Mouse (Mus musculus): ENCODE results near the gene Slc30a2.
"Not testable (repeated sequence)": the region's sequence is repeated elsewhere in the genome, so short reads cannot be mapped to it uniquely, and the experiment has no call there.

The Slc30a2 gene

DNA sequence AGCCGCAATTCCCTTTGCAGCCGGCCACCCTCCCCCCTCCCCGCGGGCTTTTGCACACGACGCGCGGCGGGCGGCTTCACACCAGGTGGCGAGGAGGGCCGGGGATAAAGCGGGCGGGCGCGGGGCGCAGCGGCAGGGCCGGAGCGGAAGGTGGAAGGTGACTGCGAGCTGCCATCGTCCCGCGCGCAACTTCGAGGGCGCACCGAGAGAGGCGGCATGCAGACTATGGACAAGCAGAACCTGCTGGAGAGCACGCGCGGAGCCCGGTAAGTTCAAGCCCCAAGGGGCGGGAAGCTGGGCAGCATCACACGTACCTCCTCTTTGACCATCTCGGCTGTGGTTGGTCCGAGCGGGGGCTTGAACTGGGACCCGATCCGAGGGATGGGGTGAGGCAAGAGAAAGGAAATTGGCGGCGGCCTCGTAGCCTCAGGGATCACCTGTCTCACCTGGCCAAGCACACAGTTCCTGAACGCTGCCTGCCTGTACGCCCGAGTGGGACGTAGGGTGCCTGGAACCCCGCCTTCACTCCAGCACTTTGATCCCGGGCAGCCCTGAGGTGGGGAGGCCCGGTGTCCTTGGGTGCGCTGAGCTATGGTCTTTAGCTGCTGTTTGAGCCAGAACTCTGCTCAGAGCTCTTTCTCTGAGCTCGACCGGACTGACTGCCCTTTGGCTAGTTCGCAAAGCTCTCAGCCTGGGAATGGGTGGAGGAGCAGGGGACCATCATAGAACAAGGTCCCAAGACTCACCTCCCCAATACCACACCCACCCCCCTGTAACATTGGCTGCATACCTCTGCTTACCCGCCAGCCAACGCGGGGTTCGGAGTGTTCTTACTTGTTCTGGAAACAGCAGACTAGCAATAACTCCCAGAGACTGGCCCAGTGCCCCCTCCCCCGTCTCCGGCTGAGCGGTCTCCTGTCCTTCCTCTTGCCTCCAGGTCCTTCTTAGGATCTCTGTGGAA, at the start of gene Slc30a2:
Gene Slc30a2 (plus strand): TSS at position 111 of the 961 bp plus-strand sequence.
- DNase-seq (ENCODE audit: low spot score): no peak

DNA sequence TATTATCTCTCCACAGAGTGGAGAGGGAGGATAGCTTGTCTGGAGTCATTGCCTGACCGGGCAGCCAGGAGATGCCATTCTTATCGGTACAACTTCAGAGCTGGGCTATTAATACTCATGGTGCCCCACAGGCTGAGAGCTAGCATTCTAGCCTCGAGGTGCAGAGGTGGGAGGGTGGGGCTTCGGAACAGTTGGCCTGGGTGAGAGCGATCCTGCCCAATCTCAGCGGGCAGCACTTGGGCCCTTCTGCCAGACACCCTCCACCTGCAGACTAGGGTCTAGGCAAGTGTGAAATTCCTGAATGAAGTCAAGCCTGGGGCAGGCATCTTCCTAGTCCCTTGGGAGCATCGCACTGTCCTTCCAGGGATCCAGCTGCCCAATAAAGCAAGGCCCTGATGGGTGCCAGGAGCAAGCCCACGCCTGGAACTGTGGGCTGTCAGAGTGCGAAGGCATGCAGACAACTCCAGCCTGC, 49.3 kb upstream of the Slc30a2 start:
- DNase-seq (ENCODE audit: low spot score): no peak

DNA sequence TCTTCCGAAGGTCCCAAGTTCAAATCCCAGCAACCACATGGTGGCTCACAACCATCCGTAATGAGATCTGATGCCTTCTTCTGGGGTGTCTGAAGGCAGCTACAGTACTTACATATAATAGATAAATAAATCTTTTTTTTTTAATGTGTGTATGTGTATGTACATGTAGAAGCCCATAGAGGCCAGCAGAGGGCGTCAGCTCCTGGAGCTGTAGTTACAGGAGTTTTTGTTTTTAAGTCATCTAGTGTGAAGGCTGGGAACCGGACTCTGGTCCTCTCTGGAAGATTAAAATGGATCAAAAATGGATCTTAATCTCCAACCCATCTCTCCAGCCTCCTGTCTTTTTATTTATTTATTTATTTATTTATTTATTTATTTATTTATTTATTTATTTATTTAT, 46.9 kb upstream of the Slc30a2 start:
- not testable (repeated sequence) for DNase-seq (ENCODE audit: low spot score)

DNA sequence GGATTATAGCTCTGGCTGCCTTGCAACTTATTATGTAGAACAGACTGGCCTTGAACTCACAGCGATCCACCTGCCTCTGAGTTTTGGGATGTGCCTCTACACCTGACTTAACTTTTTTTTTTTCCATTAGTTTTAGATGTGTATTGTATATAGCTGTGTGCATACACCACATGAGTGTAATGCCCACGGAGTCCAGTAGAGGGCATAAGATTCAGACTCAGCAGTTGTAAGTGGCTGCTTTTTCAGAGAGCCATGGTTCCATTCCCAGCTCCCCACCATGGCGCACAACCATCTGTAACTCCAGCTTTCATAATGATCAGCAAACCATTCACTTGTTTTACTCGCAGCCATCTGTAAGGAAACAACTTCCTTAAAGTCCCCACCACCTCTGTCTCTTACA, 46.5 kb upstream of the Slc30a2 start:
- DNase-seq (ENCODE audit: low spot score): no peak

DNA sequence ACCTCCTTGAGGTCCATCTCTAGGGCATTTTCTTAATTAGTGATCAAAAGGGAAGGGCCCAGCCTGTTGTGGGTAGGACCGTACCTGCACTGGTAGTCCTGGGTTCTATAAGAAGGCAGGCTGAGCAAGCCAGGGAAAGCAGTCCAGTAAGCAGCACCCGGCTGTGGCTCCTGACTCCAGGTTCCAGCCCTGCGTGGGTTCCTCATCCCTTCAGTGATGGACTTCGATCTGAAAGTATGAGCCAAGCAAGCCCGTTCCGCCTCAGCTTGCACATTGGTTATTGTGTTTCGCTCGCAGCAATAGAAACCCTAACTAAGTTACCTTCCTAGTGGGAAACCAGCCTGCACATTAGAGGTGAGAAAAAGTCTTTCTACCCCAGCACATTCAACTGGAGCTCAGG, 45.6 kb upstream of the Slc30a2 start:
- DNase-seq (ENCODE audit: low spot score): no peak

DNA sequence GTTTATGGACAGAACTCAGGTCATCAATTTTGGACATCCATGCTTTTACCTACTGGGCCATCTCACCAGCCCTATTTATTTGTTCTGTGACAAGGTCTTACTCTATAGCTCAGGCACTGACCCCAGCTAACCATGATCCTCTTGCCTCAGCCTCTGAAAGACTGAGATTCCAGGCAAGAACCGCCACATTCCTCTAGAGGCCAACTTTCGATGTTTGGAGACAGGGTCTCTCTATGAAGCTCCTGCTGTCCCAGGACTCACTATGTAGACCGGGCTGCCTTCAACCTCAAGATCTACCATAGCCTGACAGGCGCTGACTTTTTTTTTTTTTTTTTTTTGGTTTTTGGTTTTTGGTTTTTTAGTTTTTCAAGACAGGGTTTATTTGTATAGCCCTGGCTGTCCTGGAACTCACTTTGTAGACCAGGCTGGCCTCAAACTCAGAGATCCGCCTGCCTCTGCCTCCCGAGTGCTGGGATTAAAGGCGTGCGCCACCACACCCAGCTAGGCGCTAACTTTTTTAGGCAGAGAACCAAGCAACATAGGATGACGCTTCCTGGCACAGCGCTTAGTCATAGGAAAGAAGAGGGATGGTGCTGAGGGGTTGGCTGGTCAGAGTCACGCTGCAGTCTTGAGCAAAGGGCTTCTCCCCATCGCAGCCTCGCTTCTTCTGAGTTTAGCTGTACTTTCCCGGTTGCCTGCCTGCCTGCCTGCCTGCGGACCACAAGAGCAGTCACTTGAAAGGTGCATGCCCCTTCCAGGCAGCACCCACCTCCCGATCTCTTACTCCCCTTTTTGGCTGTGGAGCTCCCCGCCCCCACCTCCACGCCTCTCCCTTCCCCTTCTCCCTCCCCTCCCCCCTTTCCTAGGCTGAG, 44.1 kb upstream of the Slc30a2 start:
- no peak for DNase-seq (ENCODE audit: low spot score)

DNA sequence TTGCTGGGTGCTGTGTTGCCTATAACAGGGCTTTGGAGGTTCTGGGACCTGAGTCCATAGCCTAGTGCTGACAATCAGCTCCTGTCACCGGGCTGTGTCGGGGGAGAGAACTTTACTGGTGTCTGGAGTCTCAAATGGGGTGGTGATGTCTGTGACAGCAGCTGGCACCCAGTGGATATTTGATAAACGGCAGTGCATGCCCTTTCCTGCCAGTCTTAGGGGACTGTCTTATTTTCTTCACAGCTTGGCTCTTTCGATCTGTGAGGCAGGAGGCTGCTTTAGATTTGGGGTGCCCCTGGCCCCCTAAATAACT, 43.5 kb upstream of the Slc30a2 start:
- DNase-seq (ENCODE audit: low spot score): no peak

DNA sequence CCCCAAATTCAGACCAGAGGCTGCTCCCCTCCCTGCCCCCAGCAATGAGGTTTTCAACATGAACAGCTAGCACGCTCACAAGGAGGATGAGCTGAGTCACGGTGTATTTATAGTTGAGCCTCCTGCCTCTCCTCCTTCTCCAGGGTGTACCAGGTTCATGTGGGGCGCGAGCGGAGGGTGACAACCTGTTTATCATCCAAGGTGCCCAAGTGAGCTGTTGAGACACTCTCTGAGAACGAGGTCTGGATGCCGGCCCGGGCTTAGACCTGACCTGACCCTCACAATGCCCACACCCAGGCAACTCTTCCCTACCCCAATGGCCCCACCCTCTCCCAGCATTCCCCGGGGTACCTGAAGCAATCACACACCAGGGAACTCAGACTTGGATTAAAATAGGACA, 42.7 kb upstream of the Slc30a2 start:
- DNase-seq (ENCODE audit: low spot score): no peak

DNA sequence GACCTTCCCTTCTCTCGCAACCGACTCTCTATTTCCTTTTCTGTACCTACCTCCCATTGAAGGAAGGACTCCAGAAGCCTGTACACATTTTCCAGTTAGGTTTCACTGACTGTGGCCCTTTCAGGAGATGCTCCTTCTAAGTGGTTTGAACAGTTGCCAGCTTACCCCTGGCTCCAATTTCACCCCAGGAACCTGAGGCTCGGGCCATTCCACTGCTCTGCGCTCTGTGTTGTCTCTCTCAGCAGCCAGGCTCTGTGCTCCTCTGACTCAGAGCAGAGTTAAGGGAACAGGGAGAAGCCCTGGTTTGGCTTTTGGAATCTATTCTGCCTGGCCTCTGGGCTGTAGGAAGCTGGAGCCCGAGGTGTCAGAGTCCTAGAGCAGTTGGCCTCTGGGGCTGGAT, 40.9 kb upstream of the Slc30a2 start:
- no peak for DNase-seq (ENCODE audit: low spot score)

DNA sequence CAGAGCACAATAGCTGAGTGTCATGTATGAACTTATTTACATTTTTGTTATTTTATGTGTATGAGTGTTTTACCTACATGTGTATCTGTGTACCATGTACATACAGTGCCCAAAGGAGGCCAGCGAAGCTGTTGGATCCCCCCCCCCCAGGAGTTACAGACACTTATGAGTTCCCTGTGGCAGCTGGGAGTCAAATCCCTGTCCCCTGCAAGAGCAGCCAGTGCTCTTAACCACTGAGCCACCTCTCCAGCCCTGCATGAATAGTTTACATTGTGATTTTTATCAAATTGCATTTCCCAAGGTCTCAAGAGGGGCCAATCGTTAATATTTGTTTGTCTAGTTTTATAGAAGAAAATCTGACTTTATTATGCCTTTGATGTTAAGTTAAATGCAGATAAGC, 36.0 kb upstream of the Slc30a2 start:
- DNase-seq (ENCODE audit: low spot score): no peak

DNA sequence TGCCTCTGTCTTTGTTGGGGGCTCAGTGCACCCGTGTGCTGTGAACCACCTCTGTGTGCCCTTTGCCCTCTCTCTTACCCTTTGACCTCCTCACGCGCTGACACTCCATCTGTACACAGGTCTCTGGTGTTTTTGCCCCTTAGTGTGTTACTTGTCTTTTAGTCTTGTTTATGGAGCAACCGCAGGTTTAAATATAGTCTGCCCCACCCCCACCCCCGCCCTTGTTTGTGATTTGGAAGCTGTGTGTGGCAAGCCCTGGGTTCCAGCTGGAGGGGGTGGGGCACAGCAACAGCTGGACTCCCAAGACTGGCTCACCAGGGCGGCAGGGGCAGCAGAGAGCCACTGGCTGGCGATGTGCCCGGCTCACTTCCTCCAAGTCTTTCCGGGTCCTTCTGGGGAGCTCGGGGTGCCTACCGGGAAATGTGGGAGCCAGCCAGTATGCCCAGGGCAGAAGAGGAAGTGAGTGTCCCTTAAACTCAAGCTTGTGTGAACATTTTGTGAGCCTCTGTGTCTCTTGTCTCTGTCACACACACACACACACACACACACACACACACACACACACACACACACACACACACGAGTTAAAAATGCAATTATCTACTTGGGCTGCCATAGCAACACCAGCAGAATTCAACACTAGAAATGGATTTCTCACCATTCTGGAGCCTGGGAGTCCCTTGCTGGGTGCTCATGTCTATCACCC, 35.5 kb upstream of the Slc30a2 start:
- no peak for DNase-seq (ENCODE audit: low spot score)

DNA sequence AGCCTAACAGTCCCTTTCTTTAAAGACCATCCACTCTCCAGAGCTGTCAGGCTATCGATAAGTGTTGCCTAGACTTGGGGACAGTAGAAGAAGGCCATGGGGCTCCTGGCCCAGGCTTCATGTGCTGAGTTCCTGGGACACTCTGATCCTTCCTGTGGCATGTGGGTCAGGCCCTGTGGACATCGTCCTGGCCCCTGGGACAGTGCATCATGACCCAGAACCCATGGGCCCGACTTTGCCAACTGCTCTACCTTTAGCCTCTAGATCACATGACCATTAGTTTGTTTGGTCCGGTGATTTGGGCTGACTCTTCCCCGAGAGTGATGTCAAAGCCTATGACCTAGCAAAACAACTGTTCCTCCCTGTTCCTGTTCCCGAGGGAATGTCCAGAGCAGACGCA, 32.9 kb upstream of the Slc30a2 start:
- no peak for DNase-seq (ENCODE audit: low spot score)

DNA sequence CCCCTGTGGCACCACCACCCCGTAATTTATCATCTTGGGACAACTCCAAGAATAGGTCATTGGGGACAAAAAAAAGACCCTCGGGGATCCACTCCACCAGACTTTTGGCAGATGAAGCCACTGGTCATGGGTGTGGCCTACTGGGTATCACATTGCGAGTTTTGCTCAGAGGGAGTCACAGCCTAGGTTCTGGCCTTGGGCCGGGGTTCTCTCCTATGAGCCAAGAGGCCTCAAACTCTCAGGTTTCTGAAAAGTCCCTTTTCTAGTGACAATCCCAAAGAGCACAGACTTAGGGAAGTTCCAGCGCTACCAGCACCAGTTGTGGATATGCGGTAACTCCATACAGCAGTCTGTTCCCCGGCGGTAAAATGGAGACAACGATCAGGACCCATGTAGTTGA, 32.3 kb upstream of the Slc30a2 start:
- DNase-seq (ENCODE audit: low spot score): no peak

DNA sequence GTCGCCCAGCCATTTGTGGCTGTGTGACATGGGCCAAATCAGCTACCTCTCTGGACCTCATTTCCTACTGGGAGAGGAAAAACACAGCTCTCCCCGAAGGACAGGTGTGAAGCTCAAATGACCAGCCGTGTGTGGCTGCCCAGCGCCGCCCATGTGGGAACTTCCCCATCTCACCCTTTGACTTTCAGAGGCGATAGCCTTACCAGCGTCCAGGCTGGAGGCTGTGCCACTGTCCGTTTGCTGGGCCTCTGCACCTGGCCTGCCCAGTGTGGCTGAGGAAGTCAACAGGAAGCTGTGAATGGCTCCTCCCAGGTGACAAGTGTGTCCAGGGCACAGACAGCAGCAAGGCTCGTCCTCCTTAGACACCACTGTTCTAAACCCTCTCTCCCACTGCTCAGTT, 31.2 kb upstream of the Slc30a2 start:
- no peak for DNase-seq (ENCODE audit: low spot score)

DNA sequence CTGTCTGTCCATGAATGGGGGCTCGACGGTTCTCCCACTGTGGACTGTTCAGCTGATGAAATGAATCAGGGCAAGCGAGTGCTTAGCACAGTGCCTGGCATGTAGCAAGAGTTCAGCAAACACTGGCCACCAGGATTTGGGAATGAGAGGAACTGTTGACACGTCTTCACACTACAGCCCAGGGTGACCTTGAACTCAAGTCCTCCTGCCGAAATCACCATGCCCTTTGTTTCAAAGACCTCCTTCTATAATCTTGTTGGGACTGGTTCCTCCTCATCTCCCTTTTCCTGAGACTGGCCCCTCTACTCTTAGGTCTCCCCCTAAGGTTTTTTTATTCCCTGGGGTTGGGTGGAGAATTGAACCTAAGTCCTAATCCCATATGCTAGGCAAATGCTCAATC, 30.6 kb upstream of the Slc30a2 start:
- no peak for DNase-seq (ENCODE audit: low spot score)

DNA sequence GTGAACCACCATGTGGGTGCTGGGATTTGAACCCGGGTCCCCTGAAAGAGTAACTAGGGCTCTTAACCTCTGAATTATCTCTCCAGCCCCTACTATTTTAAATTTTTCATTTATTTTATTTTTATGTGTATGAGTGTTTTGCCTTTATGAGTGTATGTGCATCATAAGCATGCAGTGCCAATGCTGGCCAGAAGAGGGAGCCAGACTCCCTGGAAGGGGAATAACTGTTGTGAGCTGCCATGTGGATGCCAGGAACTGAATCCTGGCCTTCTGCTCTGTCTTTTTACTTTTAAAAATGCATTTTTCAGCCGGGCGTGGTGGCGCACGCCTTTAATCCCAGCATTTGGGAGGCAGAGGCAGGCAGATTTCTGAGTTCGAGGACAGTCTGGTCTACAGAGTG, 30.1 kb upstream of the Slc30a2 start:
- DNase-seq (ENCODE audit: low spot score): no peak

DNA sequence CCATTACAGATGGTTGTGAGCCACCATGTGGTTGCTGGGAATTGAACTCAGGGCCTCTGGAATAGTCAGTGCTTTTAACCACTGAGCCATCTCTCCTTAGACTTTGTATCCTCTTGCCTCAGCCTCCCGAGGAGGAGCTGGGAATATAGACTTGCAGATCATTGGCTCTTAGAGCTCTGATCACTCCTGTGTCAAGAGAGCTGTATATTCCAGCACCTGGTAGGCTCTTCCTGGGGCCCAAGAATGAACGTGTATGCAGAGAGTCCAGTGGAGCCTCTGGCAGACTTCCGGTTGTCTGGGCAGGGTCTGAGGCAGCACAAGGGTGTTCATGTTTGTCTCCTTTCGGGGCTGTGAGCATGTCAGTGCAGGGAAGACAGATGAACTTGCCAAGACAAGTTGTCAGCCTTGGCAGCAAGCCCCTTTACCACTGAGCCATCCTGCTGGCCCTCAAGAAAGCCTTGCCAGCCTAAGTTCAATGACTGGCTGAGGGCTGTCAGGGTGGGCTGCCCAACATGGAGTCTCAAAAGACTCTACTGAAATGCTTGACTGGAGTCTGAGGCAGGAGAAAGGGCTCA, 28.8 kb upstream of the Slc30a2 start:
- DNase-seq (ENCODE audit: low spot score): no peak

DNA sequence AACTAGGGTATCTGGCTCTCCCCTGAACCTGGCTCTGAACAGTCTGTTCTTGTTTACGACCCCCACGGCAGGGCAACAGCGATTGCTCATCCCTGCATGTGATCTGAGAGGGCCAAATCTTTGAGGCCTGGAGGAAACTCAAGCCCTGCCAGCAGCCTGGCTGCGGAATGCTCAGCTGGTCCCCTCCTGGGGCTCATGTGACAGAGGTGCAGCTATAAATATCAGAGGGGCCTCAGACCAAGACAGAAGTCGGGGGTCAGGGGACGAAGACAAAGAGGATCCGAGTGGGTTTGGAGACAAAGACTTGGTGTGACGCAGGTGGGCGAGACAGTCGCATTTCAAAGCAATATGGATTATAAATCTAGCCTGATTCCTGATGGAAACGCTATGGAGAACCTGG, 28.1 kb upstream of the Slc30a2 start, which contains the start of gene Trim63:
Gene Trim63 (plus strand): TSS at position 245 of the 400 bp plus-strand sequence.
- DNase-seq (ENCODE audit: low spot score): no peak

DNA sequence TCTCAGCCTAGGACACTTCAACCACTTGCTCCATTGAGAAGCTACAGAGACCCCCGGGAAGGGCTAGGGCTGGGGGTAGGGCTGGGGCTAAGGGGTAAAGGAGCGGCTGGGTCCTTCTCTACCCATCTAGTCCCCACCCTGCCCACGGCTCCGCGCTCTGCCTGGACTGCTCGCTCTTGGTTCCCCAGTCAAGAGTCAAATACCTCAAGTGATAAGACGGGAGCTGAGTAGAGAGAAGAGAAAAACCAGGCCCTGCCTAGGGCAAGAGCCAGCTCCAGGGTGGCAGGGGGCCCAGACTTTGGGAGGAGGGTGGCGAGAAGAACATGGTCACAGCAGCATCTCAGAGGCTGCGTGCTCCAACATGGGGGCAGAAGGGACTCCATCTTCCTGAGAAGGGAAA, 27.5 kb upstream of the Slc30a2 start:
- DNase-seq (ENCODE audit: low spot score): no peak

DNA sequence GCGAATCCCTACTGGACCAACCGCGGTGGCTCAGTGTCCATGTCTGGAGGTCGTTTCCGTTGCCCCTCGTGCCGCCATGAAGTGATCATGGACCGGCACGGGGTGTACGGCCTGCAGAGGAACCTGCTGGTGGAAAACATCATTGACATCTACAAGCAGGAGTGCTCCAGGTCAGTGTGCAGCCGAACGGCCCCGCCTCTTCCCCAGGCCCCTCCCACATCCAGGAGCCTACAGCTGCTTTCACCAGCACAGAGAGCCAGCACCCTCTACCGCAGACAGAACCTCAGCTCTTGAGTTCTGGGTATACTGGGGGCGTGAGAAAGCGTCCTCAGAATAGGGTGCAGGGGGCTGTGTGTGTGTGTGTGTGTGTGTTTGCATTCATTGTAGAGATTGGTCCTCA, 26.6 kb upstream of the Slc30a2 start:
- no peak for DNase-seq (ENCODE audit: low spot score)

DNA sequence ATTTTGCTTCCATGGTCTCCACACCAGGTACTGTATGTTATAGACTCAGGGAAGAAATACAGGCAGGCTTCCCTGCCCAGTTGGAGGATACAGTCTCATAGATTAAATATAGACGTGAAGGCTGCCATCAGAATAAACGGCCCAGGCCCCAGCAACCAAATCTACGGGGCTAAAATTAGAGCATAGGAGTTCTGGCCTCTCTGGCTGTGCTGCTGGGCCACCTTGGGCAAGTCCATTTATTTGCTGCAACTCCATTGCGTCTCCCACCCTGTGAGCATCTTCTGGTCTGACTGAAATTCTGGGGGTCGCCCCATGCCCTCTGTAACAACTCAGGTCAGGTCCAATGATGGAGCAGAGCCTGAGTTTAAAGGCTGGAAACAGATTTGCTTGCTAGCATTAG, 23.9 kb upstream of the Slc30a2 start:
- no peak for DNase-seq (ENCODE audit: low spot score)

DNA sequence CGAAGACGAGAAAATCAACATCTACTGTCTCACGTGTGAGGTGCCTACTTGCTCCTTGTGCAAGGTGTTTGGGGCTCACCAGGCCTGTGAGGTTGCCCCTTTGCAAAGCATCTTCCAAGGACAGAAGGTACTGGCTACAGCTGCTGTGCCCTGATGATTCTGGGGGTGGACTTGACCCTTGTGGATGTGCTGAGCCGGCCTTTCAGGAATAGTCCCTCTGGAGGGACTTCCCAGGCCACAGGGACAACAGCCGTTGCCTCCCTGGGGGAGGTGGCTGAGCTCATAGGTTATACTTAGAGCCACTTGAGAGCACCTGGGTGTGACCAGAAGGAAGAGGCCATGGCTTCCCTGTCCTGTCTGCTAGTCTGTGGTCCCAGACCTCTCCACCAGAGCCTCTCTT, 23.3 kb upstream of the Slc30a2 start:
- DNase-seq (ENCODE audit: low spot score): no peak

Data from urinary bladder, postnatal 10 days (tissue).